Mouse (Mus musculus) thymus, adult 2 months (tissue): ENCODE measurements around the gene Kcnk16.

Experiments used
- CTCF ChIP-seq: fragments of 200-500 bp; IDR thresholded peaks from 2 replicates; pipeline ENCODE4 v1.5.1; 2012; ENCODE audit warnings: mild to moderate bottlenecking, control low read depth, low read length, moderate library complexity, borderline replicate concordance; ENCODE audit not compliant: control insufficient read depth, poor library complexity, insufficient read depth; ENCODE audit errors: extremely low read depth
- POLR2A ChIP-seq: fragments of 200-500 bp; IDR thresholded peaks from 2 replicates; pipeline ENCODE4 v1.6.1; 2012; ENCODE audit warnings: mild to moderate bottlenecking, low read length, control low read depth, moderate library complexity; ENCODE audit not compliant: control insufficient read depth, poor library complexity, insufficient read depth; ENCODE audit errors: extremely low read depth

GRCm38 (mm10) chr14:20224576-20225218, 44.3 kb downstream of the Kcnk16 start:
- no peak for TF ChIP-seq CTCF
- no peak for TF ChIP-seq POLR2A
